Mouse (Mus musculus): ENCODE results near the gene Agrp. TPM values are rescaled to one million over a fixed set of nuclear protein-coding genes. Genes with fewer than 3 reads are reported as not detected.

Gene Agrp
- polyA plus RNA-seq, 1 experiment from 2014 or later = 1.2 TPM

DNA sequence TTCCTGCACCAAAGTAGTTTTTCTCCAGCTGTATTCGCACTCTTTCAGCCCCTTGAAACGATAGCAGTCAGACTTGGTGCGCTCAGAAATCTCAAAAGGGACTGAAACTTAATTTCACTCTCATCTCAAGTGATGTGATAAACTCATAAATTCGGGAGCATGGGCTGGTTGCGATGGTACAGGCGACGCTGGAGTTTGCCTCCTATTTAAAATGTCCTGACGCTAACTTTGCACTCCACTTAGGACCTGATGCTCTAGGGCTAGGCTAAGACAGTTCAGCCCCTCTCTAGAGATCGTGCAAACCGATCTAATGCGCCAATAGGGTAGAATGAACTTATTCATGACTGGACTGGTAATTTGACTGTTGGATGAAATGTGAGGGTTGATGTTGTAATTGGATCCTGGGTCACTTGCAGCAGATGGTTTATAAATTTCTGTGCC, 428 bp upstream of the Agrp start:
- Histone ChIP-seq H3K9ac (replicated peaks) (peak overlapping the region; percentile 98), H3K36me3 (0 out of 2 replicates have a peak, but pooled peaks cover 3% of the 10 kb centered on the region), H3K4me3 (replicated peaks) (peak overlapping the region; percentile 71), H3K9me3 (replicated peaks) (no peaks in the 10 kb centered on the region), H3K4me1 (peaks cover 39% of the 10 kb centered on the region), H3K4me2 (peak overlapping the region; percentile 87), H3K27ac (replicated peaks) (peak overlapping the region; percentile 99), H3K27me3 (replicated peaks) (no peaks in the 10 kb centered on the region)
- WGBS = under 1% methylated on average over 11 of the region's 11 CpGs
- no peak for ATAC-seq (ENCODE audit: low FRiP score)

DNA sequence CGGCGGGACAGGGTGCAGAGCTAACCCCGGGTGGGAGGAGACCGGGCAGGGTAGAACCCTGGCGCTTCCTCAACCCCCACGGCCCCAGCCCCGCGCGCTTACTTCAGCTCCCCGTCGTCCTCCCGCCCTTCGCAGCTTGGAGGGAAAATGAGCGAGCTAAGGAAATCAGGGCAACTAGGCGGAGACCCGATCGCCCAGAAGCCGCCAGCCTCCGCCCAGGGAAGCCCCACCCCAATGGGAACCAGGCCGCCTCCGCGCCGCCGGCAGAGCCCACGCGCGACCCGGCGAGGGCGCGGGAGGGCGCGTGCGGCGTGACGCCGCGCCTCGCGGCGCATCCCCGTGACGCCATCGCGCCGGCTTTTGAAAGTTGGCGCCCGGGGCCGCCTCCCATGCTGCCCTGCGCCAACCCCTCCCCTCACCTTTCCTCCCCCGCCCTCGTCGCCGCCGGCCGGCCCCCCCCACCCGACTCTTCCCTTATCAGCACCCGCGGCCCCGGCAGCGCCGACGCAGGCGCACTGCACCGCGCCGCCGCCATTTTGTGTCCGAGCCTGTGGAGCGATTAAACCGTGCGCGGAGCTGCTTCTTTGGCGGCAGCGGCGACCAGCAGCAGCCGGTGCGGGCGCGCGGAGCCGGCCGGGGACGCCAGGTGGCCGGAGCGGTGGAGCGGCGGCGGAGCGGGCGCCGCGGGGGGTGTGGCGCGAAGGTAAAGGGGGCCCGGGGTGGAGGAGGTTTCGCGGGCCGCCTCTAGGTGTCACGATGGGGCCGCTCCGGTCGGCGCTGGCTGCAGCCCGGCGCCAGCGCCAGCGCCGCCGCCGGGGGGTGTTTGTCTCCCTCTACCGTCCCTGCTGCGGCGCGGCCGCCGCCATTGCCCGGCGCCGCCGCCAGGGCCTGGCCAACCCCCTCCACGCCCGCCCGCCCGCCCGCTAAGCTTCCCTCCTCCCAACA, 903 bp downstream of the Agrp start, which contains the start of gene Ctcf:
Ctcf (plus strand) TSS at position 551 of the 945 bp plus-strand sequence.
- Histone ChIP-seq H3K4me1 (peaks cover 39% of the 10 kb centered on the region), H3K27me3 (replicated peaks) (no peaks in the 10 kb centered on the region), H3K27ac (replicated peaks) (peak within 1 kb of the TSS; percentile 99), H3K9me3 (replicated peaks) (no peaks in the 10 kb centered on the region), H3K9ac (replicated peaks) (peak within 1 kb of the TSS; percentile 98), H3K36me3 (0 out of 2 replicates have a peak, but pooled peaks cover 3% of the 10 kb centered on the region), H3K4me3 (replicated peaks) (peak within 1 kb of the TSS; percentile 71), H3K4me2 (peak within 1 kb of the TSS; percentile 87)
- WGBS = 0% methylated on average over 85 of the region's 126 CpGs
- peak; percentile 93 for ATAC-seq (ENCODE audit: low FRiP score)

DNA sequence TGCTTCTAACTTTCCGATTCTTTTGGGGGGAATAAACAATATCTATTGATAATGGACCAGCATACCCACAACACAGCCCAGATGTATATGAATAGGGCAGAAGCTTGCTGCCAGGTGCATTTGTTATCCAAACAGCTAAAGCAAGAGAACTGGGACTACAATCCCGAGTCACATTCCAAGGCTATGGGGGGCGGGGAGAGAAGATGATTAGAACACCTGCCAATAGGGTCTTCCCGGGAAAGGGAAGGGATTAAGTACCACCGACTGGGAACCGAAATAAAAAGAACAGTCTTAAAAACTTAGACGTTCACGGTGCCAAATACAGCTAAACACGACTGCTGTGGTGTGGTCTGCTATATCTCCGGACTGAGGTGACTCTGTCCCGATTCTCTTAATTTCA, 1.7 kb downstream of the Agrp start:
- 3% methylated on average over 11 of the region's 11 CpGs for WGBS
- Histone ChIP-seq H3K9ac (replicated peaks) (peak overlapping the region; percentile 98), H3K36me3 (0 out of 2 replicates have a peak, but pooled peaks cover 3% of the 10 kb centered on the region), H3K9me3 (replicated peaks) (no peaks in the 10 kb centered on the region), H3K27ac (replicated peaks) (peak overlapping the region; percentile 79), H3K4me2 (peak overlapping the region; percentile 87), H3K4me1 (peaks cover 33% of the 10 kb centered on the region), H3K27me3 (replicated peaks) (no peaks in the 10 kb centered on the region), H3K4me3 (replicated peaks) (peak overlapping the region; percentile 71)
- ATAC-seq (ENCODE audit: low FRiP score) = no peak

GRCm38 (mm10) chr8:105634771-105635458, 2.3 kb downstream of the Agrp start:
- Histone ChIP-seq H3K36me3 (peaks cover 3% of the 10 kb centered on the region; the same call in 1 of the 2 replicates), H3K4me2 (peak overlapping the region; percentile 87), H3K27ac (replicated peaks) (no peak overlapping the region), H3K27me3 (replicated peaks) (no peaks in the 10 kb centered on the region), H3K4me1 (peaks cover 30% of the 10 kb centered on the region), H3K9me3 (replicated peaks) (no peaks in the 10 kb centered on the region), H3K9ac (replicated peaks) (peak overlapping the region; percentile 98; the same call in 1 of the 2 replicates), H3K4me3 (replicated peaks) (peak overlapping the region; percentile 71)
- ATAC-seq (ENCODE audit: low FRiP score) = no peak
- 85% methylated on average over 2 of the region's 2 CpGs for WGBS

GRCm38 (mm10) chr8:105629337-105629736, 7.9 kb downstream of the Agrp start:
- no peaks in the 10 kb centered on the region; the same call in 1 of the 2 replicates for H3K36me3 ChIP-seq
- peaks cover 3% of the 10 kb centered on the region; the same call in 1 of the 2 replicates for H3K4me1 ChIP-seq
- WGBS = 98% methylated on average over 4 of the region's 4 CpGs
- no peak overlapping the region for H3K9ac ChIP-seq (replicated peaks)
- no peak for ATAC-seq (ENCODE audit: low FRiP score)
- H3K4me3 ChIP-seq (replicated peaks) = no peak overlapping the region
- H3K4me2 ChIP-seq = no peak overlapping the region
- no peaks in the 10 kb centered on the region for H3K27me3 ChIP-seq (replicated peaks)
- H3K27ac ChIP-seq (replicated peaks) = no peak overlapping the region
- H3K9me3 ChIP-seq (replicated peaks) = no peaks in the 10 kb centered on the region

- no peak for ATAC-seq (ENCODE audit: low FRiP score)
- H3K27ac ChIP-seq (replicated peaks) = no peak overlapping the region
- no peak overlapping the region for H3K4me3 ChIP-seq (replicated peaks)
These were observed 11.1 kb downstream of the Agrp start for GRCm38 (mm10) chr8:105626086-105626485.

GRCm38 (mm10) chr8:105624831-105625230, 12.4 kb downstream of the Agrp start:
- no peak overlapping the region for H3K4me2 ChIP-seq
- peaks cover 21% of the 10 kb centered on the region for H3K4me1 ChIP-seq
- H3K27ac ChIP-seq (replicated peaks) = no peak overlapping the region
- WGBS = 67% methylated on average over 1 of the region's 1 CpGs
- H3K4me3 ChIP-seq (replicated peaks) = no peak overlapping the region
- ATAC-seq (ENCODE audit: low FRiP score) = no peak
- H3K36me3 ChIP-seq = peaks cover 30% of the 10 kb centered on the region
- no peak overlapping the region for H3K9ac ChIP-seq (replicated peaks)
- H3K27me3 ChIP-seq (replicated peaks) = no peaks in the 10 kb centered on the region
- no peaks in the 10 kb centered on the region for H3K9me3 ChIP-seq (replicated peaks)

More at GRCm38 (mm10) chr8:105626086-105626485, 11.1 kb downstream of the Agrp start:
- Histone ChIP-seq H3K9ac (replicated peaks) (no peak overlapping the region), H3K4me2 (no peak overlapping the region), H3K4me1 (peaks cover 21% of the 10 kb centered on the region), H3K27me3 (replicated peaks) (no peaks in the 10 kb centered on the region), H3K9me3 (replicated peaks) (no peaks in the 10 kb centered on the region), H3K36me3 (peaks cover 17% of the 10 kb centered on the region)
- WGBS = 60% methylated on average over 1 of the region's 1 CpGs

DNA sequence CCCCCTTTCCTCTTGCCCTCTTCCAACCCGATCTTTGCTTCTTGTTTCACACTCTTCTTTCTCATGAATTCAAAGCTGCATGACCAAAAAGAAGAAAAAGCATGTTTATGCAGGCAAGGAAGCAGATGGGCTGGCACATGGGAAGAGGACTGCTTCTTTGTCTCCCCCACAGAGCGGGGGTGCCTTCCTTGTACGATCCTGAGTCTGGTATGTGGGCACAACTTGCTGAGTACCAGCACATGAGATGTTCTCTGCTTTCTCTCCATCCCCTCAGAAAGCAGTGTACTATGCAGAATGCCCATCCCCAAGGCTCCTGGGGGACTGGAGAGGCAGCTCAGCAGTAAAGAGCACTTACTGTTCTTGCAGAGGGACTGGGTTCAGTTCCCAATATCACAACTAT, 12.8 kb downstream of the Agrp start:
- no peak for ATAC-seq (ENCODE audit: low FRiP score)
- Histone ChIP-seq H3K9ac (replicated peaks) (no peak overlapping the region), H3K4me2 (no peak overlapping the region), H3K9me3 (replicated peaks) (no peaks in the 10 kb centered on the region), H3K27me3 (replicated peaks) (no peaks in the 10 kb centered on the region), H3K36me3 (peaks cover 34% of the 10 kb centered on the region), H3K4me3 (replicated peaks) (no peak overlapping the region), H3K4me1 (peaks cover 21% of the 10 kb centered on the region), H3K27ac (replicated peaks) (no peak overlapping the region)
- 18% methylated on average over 3 of the region's 3 CpGs for WGBS

- Histone ChIP-seq H3K27me3 (replicated peaks) (no peaks in the 10 kb centered on the region), H3K27ac (replicated peaks) (no peak overlapping the region), H3K9ac (replicated peaks) (no peak overlapping the region), H3K9me3 (replicated peaks) (no peaks in the 10 kb centered on the region), H3K4me1 (peaks cover 21% of the 10 kb centered on the region), H3K4me3 (replicated peaks) (no peak overlapping the region), H3K36me3 (peaks cover 41% of the 10 kb centered on the region), H3K4me2 (no peak overlapping the region)
- ATAC-seq (ENCODE audit: low FRiP score) = no peak
- WGBS = 15% methylated on average over 7 of the region's 7 CpGs
These were observed 13.4 kb downstream of the Agrp start for GRCm38 (mm10) chr8:105623679-105624245.

DNA sequence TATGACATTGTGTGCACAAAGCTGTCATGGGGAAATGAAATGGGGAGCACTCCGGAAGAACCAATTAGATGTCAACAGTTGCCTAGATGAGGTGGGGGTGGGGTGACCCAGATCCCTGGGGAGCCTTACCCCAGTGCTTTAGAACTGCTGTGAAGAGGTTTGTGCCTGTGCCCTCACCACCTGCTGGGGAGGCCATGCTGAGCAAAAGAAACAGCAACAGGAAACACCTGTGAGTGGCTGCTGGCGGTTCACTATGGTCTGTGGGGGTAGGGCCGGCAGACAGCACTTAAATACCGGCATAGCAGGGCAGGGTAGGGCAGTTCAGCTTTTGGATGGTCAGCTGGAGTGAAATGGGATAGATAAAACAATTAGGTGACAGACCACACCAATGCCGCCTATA, 14.1 kb downstream of the Agrp start:
- Histone ChIP-seq H3K27ac (replicated peaks) (no peak overlapping the region), H3K36me3 (peaks cover 47% of the 10 kb centered on the region), H3K27me3 (replicated peaks) (no peaks in the 10 kb centered on the region), H3K4me2 (no peak overlapping the region), H3K4me1 (peaks cover 21% of the 10 kb centered on the region), H3K9me3 (replicated peaks) (no peaks in the 10 kb centered on the region), H3K4me3 (replicated peaks) (no peak overlapping the region), H3K9ac (replicated peaks) (no peak overlapping the region)
- ATAC-seq (ENCODE audit: low FRiP score) = no peak
- WGBS = 12% methylated on average over 5 of the region's 5 CpGs

DNA sequence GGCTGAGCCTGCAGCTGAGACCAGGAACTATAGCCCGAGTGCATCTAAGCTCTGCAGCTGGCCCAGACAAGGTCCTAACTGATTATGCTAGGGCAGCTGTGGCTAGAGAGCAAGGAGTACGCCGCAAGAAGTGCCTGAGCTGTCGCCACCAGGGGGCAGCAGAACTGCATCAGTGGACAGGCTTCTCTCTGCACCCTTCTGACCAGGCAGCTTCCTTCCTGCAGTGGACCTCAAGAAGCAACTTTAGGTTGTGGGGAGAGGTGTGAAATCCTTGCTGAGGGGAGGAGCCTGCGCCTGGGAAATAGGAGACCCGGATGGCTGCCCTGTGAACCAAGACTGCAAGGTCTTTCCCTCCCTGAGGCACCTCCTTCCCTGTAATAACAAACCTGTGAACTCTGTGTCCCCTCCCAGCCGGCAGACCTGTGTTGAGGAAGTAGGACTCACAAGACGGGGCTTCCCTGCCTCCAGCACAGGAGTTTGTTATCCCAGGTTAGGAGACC, 14.7 kb downstream of the Agrp start:
- Histone ChIP-seq H3K27me3 (replicated peaks) (no peaks in the 10 kb centered on the region), H3K4me2 (no peak overlapping the region), H3K4me3 (replicated peaks) (0 out of 2 replicates have a peak overlapping the region, but pooled peaks have one; percentile 4), H3K36me3 (peaks cover 53% of the 10 kb centered on the region), H3K27ac (replicated peaks) (peak overlapping the region; percentile 55; the same call in 1 of the 2 replicates), H3K4me1 (peaks cover 21% of the 10 kb centered on the region), H3K9me3 (replicated peaks) (no peaks in the 10 kb centered on the region), H3K9ac (replicated peaks) (no peak overlapping the region)
- ATAC-seq (ENCODE audit: low FRiP score) = peak; percentile 88
- WGBS = 9% methylated on average over 8 of the region's 8 CpGs
